Mouse (Mus musculus) frontal cortex, postnatal 14 days (tissue): ENCODE data around the gene Pigz.
"Not testable (repeated sequence)": the region's sequence is repeated elsewhere in the genome, so short reads cannot be mapped to it uniquely, and the experiment has no call there.

ENCODE experiments used
- DNase-seq, 2 experiments: peaks; one replicate each; pipeline ENCODE4 v3.0.0; 2022; ENCODE audit warnings: low spot score in 2 of 2

Gene Pigz

DNA sequence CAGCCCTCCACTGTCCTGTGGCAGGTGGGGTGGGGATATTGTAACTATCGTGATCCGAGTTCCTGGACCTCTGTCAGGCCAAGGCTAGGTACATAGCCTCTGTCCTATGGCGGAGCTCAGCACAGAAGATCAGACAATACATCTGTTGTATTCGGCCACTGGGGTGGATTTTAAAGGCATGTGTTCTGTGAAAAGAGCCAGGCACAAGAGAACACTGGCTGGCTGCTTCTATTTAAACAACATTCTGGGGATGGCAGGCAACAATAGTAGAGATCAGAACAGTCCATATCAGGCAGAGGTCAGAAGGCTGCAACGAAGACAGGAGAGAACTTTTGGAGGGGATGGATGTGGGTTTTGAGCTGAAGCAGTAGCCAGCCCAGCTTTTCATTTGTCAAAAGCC lies 1.4 kb upstream of the Pigz start:
- DNase-seq, result no peak

DNA sequence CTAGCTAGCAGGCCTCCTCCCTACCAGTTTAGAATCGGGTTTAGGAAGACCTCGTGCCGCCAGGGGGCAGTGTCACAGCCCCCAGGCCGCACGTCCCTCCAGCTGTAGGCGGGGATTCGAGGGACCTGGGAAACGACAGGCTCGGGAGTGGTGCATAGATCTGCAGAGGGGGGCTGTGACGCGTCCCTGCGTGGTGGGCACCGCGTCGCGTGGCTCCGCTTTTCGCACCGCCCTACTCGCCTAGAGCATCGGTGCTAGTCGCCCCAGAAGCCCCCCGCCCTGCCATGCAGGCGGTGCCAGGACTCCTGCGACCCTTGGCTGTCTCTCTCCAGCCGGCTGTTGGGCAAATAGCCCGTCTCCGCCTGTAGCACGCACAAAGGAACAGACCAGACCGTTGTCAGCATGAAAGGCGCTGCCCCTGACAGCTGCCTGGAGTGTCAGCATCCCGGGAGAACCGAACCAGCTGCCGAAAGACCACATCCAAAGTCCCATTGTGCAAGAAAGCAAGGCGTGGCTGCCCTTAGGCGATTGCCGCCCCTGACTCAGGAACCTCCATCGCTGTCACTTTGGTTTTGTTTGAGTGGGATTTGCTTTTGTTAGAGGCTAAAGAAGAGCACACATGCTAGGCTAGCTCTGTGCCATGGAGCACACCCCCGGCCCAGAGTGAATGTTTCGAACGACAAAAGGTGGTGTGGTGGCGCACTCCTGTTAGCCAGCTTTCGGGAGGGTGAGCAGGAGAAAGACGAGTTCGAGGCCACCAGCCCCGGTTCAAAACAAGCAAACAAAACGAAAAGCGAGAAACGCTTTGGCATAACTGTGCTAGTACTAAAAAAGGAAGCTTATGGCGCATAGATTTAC lies 582 bp upstream of the Pigz start:
- peak; percentile 87 to 94 for DNase-seq

DNA sequence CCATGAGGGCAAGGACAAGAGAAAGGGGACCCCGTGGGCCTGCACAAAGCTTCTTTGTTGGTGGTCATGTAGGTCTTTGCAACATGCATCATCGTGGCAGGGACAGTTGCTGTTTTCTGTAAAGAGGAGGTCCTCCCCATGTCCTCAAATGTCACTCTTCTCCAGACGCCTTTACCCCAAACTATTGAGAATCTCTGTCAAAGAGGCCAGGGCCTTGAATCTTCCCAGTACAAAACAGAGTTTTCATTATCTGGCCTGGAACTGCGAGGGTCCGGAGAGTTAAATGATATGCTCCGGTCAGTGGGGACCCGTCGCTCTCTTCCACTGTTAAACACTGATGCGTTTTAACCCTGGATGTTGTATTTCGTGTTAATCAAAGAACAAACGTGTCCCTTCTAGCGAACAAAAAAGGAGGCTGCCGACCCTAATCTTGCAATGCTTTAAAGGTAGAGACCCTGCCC lies 929 bp downstream of the Pigz start:
- DNase-seq, result no peak

DNA sequence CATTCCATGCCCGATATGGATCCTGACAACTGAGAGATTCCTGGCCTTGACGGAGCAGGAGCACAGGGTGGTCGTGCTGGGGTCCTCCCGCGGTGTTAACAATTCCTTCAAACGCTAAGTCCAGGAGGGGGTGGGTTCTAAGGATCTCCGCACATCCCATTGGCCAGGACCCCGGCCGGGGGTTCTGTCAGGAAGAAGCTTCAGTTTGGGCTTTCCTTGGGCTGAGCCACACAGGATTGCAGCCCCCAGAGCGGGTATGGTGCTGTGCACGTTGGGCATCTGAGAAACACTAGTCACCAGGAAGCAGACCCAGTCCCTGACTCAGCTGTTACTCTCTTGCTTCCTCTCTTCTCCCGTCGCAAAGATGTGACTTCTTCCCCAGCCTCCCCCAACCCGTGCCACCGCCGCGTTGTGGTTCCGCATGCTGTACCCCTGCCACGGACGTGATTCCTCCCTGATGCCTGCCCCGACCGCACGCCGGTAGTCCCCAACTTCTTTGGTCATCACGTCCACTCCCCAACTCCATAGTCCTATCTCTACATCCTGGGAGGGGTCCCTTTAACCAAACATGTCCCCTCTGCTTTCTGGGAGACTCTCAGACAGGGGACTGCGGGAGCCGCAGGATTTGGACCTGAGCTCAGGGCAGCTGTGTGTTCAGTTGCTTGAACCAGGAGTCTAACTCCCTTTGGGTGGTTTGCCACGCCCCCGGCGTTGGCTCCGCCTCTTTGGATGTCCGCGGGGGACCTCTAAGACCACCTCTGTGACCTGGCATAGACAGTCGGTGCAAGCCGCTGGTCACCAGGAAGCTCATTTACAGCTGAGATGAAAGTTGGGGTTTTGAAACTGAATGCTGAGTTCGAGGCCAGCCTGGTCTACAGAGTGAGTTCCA lies 1.7 kb downstream of the Pigz start:
- DNase-seq, result peak in 1 of 2 experiments; percentile 40

GRCm38 (mm10) chr16:31936568-31936967 lies 2.9 kb downstream of the Pigz start:
- DNase-seq, result no peak

- no peak for DNase-seq
Observed at GRCm38 (mm10) chr16:31938856-31939255, 5.2 kb downstream of the Pigz start.

DNA sequence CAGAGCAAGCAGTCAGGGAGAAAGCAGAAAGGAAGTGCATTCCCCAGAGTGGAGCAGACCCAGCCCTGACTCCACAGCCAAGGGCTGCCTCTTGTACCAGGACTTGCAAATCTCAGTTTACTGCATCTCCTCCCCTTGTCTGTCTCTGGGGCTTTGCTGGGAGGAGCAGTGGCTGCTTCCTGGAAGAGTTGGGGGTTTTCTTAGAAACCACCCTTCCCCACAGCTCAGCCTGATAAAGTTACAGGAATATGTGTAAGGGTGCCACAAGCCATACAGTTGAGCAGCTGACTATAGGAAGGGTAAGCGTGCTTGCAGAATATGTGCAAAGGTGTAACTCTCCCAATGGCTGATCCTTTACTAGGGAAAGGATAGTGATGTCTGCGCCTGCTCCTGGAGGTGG lies 6.9 kb downstream of the Pigz start:
- DNase-seq, result no peak

- DNase-seq, result peak in 1 of 2 experiments; percentile 79
Observed at GRCm38 (mm10) chr16:31943980-31944379, 10.3 kb downstream of the Pigz start.

- DNase-seq, result no peak
Observed at GRCm38 (mm10) chr16:31944698-31945255, 11.1 kb downstream of the Pigz start.

DNA sequence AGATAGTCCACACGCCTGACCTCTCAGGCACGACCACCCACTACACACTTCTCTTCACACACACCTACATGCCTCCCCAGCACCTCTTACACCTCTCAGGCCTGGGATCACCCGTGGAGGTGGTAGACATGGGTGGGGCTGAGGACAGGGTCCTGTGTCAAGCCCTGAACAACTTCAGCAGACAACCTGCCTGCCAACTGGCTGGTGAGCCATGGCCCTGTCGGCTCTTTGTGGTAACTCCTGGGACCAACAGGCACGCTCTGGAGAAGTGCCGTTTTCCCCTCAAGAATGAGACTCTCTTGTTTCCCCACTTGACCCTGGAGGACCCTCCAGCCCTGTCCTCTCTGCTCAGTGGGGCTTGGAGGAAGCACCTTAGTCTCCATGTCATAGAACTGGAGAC lies 11.7 kb downstream of the Pigz start:
- no peak for DNase-seq

DNA sequence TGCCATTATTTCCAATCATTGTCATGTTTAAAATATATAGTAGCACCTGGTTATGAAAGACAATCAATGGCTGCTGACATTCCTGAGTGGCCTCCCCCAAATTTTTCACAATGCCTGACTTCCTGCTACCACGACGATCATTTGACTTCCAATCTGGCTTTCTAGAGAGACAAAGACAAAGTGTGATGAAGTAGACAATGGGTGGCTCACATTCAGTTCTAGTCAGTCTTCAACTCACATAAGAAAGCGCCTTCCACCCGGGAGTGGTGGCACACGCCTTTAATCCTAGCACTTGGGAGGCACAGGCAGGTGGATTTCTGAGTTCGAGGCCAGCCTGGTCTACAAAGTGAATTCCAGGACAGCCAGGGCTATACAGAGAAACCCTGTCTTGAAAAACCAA lies 12.3 kb downstream of the Pigz start:
- not testable (repeated sequence) for DNase-seq

DNA sequence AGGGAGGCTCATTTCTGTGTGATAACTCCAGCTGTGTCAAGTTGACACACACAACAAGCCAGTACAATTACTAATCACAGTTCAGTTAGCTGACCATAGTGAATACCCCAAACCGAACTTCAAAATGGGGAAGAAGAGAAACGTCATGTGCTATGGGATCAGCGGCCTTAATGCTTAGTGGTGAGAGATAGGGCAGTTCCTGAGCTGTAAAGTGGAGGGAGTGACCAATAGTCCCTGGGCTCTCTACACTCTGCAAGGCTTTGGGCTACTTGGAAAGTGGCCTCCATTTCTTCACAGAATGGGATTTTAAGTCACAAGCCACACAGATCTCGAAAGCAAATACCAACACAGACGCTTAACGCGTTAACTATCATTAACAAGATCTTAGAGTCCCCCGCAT lies 13.7 kb downstream of the Pigz start:
- DNase-seq, result no peak

- no peak for DNase-seq
Observed at GRCm38 (mm10) chr16:31947901-31948316, 14.3 kb downstream of the Pigz start.

DNA sequence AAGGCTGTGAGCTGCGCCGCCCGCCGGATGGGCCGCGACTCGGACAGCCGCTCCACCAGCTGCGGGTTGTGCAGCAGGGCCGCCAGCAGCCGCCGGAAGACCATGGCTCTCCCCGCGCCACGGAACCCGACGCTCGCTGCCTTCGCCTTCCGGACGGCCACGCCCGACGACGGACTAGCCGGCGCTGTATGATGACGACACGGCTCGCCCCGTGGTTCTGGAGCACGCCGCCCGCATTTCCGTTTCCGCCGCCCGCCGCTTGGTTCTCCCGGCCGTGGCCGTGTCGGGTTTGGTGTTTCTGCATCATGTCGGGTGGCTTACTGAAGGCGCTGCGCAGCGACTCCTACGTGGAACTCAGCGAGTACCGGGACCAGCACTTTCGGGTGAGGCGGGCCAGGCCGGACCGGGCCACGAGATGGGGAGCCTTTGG lies 14.7 kb downstream of the Pigz start, which contains the start of the genes 0610012G03Rik and Ncbp2:
Gene 0610012G03Rik, minus strand, starts transcription at position 150 of the 430 bp plus-strand sequence.
Gene Ncbp2, plus strand, starts transcription at position 169 of the 430 bp plus-strand sequence.
- peak; percentile 89 to 96 for DNase-seq

- DNase-seq, result peak in 1 of 2 experiments; percentile 15
Observed at GRCm38 (mm10) chr16:31963224-31963623, 29.6 kb downstream of the Pigz start.

DNA sequence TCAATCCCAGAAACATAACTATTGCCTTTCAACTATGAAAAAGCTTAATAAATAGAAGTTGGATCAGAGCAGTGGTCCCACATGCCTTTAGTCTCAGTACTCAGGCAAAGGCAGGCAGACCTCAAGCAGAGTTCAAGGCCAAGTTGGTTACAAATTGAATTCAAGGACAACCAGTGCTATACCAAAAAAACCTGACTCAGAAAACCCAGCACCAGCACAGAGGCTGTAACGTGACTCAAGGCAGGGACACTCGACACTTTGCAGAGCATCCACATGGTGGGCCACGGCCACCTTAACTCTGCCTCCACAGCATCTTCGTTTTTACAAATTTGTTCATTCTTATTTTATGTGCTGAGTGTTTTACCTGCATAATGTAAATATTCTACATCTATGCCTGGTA lies 41.6 kb downstream of the Pigz start:
- no peak for DNase-seq

DNA sequence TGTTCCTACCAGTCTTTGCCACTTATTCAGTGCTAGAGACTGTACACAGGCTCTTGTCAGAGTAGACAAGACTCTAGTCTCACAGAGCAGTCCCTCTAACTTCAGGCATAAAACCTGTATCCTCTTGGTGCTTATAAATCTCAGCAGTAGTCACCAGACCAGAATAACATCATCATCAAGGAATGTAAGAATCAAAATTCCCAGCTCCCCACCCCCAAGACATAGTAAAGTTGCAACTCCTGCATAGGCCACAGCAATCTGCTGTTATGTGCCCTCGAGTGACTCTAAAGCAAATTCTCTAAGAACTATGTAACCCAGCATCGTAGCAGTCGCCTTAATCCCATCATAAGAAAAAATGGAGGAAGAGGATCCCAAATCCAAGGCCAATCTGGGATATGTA lies 45.9 kb downstream of the Pigz start:
- DNase-seq, result no peak

DNA sequence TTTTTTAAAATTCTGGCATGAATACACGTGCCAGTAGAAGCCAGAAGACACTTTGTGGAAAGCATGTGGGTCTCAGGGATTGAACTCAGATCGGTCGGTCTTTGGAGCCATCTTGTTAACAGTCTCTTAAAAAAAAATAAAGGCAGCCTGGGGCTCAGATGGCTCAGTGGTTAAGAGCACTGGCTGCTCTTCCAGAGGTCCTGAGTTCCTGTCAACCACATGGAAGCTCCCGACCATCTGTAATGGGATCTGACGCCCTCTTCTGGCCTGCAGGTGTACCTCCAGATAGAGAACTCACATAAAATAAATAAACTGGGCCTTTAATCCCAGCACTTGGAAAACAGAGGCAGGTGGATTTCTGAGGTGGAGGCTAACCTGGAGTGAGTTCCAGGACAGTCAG lies 47.3 kb downstream of the Pigz start:
- no peak for DNase-seq

- DNase-seq, result no peak
Observed at GRCm38 (mm10) chr16:31992039-31992438, 58.4 kb downstream of the Pigz start.

GRCm38 (mm10) chr16:31993195-31993594 lies 59.5 kb downstream of the Pigz start:
- DNase-seq, result no peak

GRCm38 (mm10) chr16:31993946-31994345 lies 60.3 kb downstream of the Pigz start:
- DNase-seq, result no peak
